Mouse (Mus musculus): ENCODE measurements at regions not wholly inside any gene's neighbourhood (a gene's known extent, or its start where the extent isn't known, plus 50 kb on each side); places are given as distances from the start of the nearest gene placed in this dataset.

GRCm38 (mm10) chr3:149408858-149409257 is 418.5 kb upstream of the Adgrl2 start:
- no peak for TF ChIP-seq CTCF (IDR thresholded peaks at IDR 0.05; ENCODE audit: low read depth, low read length)
- TF ChIP-seq POLR2A (IDR thresholded peaks at IDR 0.05; ENCODE audit: extremely low read depth, insufficient read depth, low read length) = no peak
